Mouse (Mus musculus) midbrain, postnatal 0 days (tissue): Measurements from ENCODE around the gene Hps6. TPM values are rescaled to one million over a fixed set of nuclear protein-coding genes. Genes with fewer than 3 reads are reported as not detected.

Experiments
- ATAC-seq: fragments of 200-750 bp; cut with Nextera tagmentation; 2 replicates; pipeline ENCODE4 v1.8.0; 2017; ENCODE audit warnings: moderate number of reproducible peaks, mild to moderate bottlenecking, moderate TSS enrichment, moderate library complexity; ENCODE audit not compliant: low FRiP score
- DNase-seq: peaks from one replicate; pipeline ENCODE4 v3.0.0-alpha.2; 2015; ENCODE audit warnings: low spot score
- H3K27ac ChIP-seq: fragments of 300-500 bp; sonication (generic); 2 replicates; pipeline ENCODE4 v1.5.1; 2014; ENCODE audit warnings: low read depth, mild to moderate bottlenecking, low read length, mixed read lengths
- H3K27me3 ChIP-seq: fragments of 300-500 bp; sonication (generic); 2 replicates; pipeline ENCODE4 v1.6.1; 2014; ENCODE audit warnings: low read length, control low read depth, mixed read lengths; ENCODE audit not compliant: insufficient read depth
- H3K36me3 ChIP-seq: fragments of 300-500 bp; sonication (generic); 2 replicates; pipeline ENCODE4 v1.6.1; 2014; ENCODE audit warnings: low read length, control low read depth, mixed read lengths; ENCODE audit not compliant: insufficient read depth
- H3K4me1 ChIP-seq: fragments of 300-500 bp; sonication (generic); 2 replicates; pipeline ENCODE4 v1.6.1; 2014; ENCODE audit warnings: mild to moderate bottlenecking, control low read depth, antibody characterized with exemption, low read length, mixed read lengths; ENCODE audit not compliant: insufficient read depth
- H3K4me2 ChIP-seq: fragments of 300-500 bp; sonication (generic); 2 replicates; pipeline ENCODE4 v1.6.1; 2014; ENCODE audit warnings: low read depth, mild to moderate bottlenecking, low read length, mixed read lengths; ENCODE audit not compliant: poor library complexity, severe bottlenecking
- H3K4me3 ChIP-seq: fragments of 300-500 bp; sonication (generic); 2 replicates; pipeline ENCODE4 v1.5.1; 2014; ENCODE audit warnings: low read depth, mild to moderate bottlenecking, low read length, moderate library complexity
- H3K9ac ChIP-seq: fragments of 300-500 bp; sonication (generic); replicated peaks from 2 replicates; pipeline ENCODE4 v1.6.1; 2014; ENCODE audit warnings: mild to moderate bottlenecking, low read length, moderate library complexity, mixed read lengths; ENCODE audit not compliant: poor library complexity, severe bottlenecking
- H3K9me3 ChIP-seq: fragments of 300-500 bp; sonication (generic); 2 replicates; pipeline ENCODE4 v1.6.1; 2016; ENCODE audit warnings: low read length, control low read depth
- CTCF ChIP-seq: IDR thresholded peaks from 2 replicates; pipeline ENCODE4 v1.5.1; 2016; ENCODE audit warnings: antibody characterized with exemption, mild to moderate bottlenecking
- WGBS: fragments of 180-500 bp; shearing (Covaris S2); extraction: QIAGEN DNeasy Blood & Tissue Kit; methylation state at CpG from one replicate; pipeline ENCODE4 v1.1.7; 2014; 5-methylcytosine and 5-hydroxymethylcytosine counted together
- polyA plus RNA-seq: library from polyadenylated mRNA; unstranded; fragments of >200 nt; fragmentation: Nextera tagmentation; extraction: Ambion mirVana; gene quantifications from 2 replicates; pipeline ENCODE4 v1.2.1, GENCODE M21; 2015
- total RNA-seq: library from RNA; depleted of rRNA; stranded (reverse); fragments of >200 nt; gene quantifications from 2 replicates; pipeline ENCODE4 v1.2.3, GENCODE M21; 2014; rRNA removed

Hps6 gene
- total and polyA plus RNA-seq, 2 experiments from 2014 or later = 3.9 to 9.4 TPM

DNA sequence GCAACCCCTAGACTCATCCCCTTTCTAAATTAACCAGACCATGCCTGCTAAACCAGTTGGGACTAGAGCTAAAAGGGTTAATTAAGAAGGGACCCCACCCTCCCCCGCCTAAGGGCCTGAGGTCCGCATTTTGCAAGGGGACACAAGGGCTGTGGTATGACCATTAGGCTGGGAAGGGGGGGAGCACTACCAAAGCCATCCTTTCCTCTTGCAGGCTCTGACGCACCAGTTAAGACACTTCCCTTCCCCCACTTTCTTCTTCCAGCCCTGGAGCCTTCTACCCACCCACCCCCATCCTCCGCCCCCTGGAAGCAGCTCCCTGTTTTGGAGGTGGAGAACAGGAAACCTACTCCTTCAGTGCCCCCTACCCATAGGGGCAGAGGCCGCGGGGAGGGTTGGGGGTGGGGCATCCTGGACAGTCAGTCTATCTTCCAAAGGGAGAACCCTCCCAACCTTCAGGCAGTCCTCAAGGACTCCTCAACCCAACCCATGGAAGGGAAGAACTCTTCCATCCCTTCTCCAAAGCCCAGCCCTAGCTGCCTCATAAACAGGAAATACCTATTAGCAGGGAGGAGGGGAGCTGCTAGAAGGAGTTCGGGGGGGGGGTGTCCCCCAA is 42.5 kb downstream of the Hps6 start:
- H3K4me2 ChIP-seq = peak overlapping the region; percentile 90
- WGBS = 0% methylated on average over 6 of the region's 7 CpGs
- H3K36me3 ChIP-seq = no peaks in the 10 kb centered on the region
- no peaks in the 10 kb centered on the region for H3K27me3 ChIP-seq
- peak overlapping the region; percentile 96 for H3K27ac ChIP-seq
- H3K4me3 ChIP-seq = peak overlapping the region; percentile 93
- peaks cover 25% of the 10 kb centered on the region for H3K4me1 ChIP-seq
- ATAC-seq = peak; percentile 71
- no peak for TF ChIP-seq CTCF
- no peaks in the 10 kb centered on the region for H3K9me3 ChIP-seq
- peak overlapping the region; percentile 99 for H3K9ac ChIP-seq
- peak; percentile 84 for DNase-seq

DNA sequence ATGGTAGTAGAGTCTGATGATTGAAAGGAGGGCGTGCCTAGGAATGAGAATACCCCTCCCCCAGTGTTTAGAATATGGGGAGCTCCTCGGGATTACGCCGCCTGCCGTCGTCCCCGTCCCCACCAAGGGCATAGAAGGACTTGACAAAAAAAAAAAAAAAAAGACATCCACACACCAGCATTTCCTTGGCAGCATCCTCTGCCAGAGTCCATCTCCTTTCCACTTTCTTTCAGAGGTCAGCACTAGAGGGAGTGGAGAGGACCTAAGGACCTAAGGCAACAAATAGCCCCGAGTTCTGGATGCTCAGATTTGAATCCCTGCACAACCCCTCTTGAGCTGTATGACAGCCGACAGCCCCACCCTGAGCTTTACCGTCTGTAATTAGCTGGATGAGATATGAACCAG is 43.3 kb downstream of the Hps6 start:
- Histone ChIP-seq H3K27ac (peak overlapping the region; percentile 96), H3K4me2 (peak overlapping the region; percentile 90), H3K9ac (no peak overlapping the region; the same call in 1 of the 2 replicates), H3K36me3 (no peaks in the 10 kb centered on the region), H3K9me3 (no peaks in the 10 kb centered on the region), H3K27me3 (no peaks in the 10 kb centered on the region), H3K4me3 (peak overlapping the region; percentile 93; the same call in 1 of the 2 replicates), H3K4me1 (peaks cover 19% of the 10 kb centered on the region)
- ATAC-seq = no peak
- TF ChIP-seq CTCF = peak; percentile 33; the same call in 1 of the 2 replicates
- peak; percentile 27 for DNase-seq
- WGBS = 7% methylated on average over 10 of the region's 10 CpGs

GRCm38 (mm10) chr19:46047426-46047825 is 44.1 kb downstream of the Hps6 start:
- no peaks in the 10 kb centered on the region for H3K9me3 ChIP-seq
- no peak overlapping the region for H3K4me2 ChIP-seq
- peaks cover 14% of the 10 kb centered on the region; the same call in 1 of the 2 replicates for H3K4me1 ChIP-seq
- no peaks in the 10 kb centered on the region for H3K27me3 ChIP-seq
- H3K27ac ChIP-seq = no peak overlapping the region
- H3K4me3 ChIP-seq = no peak overlapping the region
- no peaks in the 10 kb centered on the region for H3K36me3 ChIP-seq
- no peak for DNase-seq
- TF ChIP-seq CTCF = no peak
- no peak for ATAC-seq
- 63% methylated on average over 2 of the region's 2 CpGs for WGBS
- no peak overlapping the region for H3K9ac ChIP-seq

- ATAC-seq (no peak), DNase-seq (no peak)
- Histone ChIP-seq H3K9me3 (no peaks in the 10 kb centered on the region), H3K4me1 (no peaks in the 10 kb centered on the region), H3K27me3 (no peaks in the 10 kb centered on the region), H3K27ac (no peak overlapping the region), H3K4me3 (no peak overlapping the region), H3K4me2 (no peak overlapping the region), H3K36me3 (no peaks in the 10 kb centered on the region), H3K9ac (no peak overlapping the region)
- no peak for TF ChIP-seq CTCF
- 68% methylated on average over 4 of the region's 4 CpGs for WGBS
Observed at GRCm38 (mm10) chr19:46049129-46049528, 45.8 kb downstream of the Hps6 start.

DNA sequence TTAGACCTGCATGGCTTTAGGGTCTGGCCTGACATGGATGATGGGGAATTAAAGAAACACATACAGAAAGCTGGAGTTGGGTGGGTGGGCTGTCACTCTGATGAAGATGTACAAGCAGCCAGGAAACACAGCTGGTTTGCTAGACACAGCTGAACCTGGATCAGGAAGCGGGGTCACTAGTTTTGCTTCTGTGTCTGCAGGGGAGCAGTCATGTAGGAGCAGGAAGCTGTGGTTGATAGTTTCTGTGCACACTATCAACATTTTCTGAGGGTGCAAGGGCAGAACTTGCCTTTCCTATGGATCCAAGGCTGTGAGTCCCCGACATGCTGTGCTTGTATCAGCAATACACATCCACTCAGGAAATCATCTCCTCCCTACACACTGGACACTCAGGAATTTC is 47.2 kb downstream of the Hps6 start:
- ATAC-seq (no peak), DNase-seq (no peak)
- H3K9me3 ChIP-seq = no peaks in the 10 kb centered on the region
- no peak overlapping the region for H3K4me3 ChIP-seq
- H3K9ac ChIP-seq = no peak overlapping the region
- no peak overlapping the region for H3K27ac ChIP-seq
- no peaks in the 10 kb centered on the region for H3K36me3 ChIP-seq
- 75% methylated on average over 2 of the region's 2 CpGs for WGBS
- H3K27me3 ChIP-seq = no peaks in the 10 kb centered on the region
- H3K4me1 ChIP-seq = no peaks in the 10 kb centered on the region
- H3K4me2 ChIP-seq = no peak overlapping the region
- TF ChIP-seq CTCF = no peak

Other genes with a start within 250 kb of the Hps6 start
- gene Mgea5, start 219.7 kb upstream of the Hps6 start, total RNA-seq = 145 and 210 TPM in 2 replicates
- gene Mgea5, start 219.7 kb upstream of the Hps6 start, polyA plus RNA-seq = 55.9 and 78.2 TPM in 2 replicates
- 13.7 and 21.2 TPM in 2 replicates for gene Kcnip2, start 187.4 kb upstream of the Hps6 start, total RNA-seq
- gene Kcnip2, start 187.4 kb upstream of the Hps6 start, polyA plus RNA-seq = 12.0 and 14.2 TPM in 2 replicates
- 17.4 and 18.9 TPM in 2 replicates for gene Armh3, start 5.0 kb upstream of the Hps6 start, total RNA-seq
- gene Armh3, start 5.0 kb upstream of the Hps6 start, polyA plus RNA-seq = 18.1 and 20.1 TPM in 2 replicates
- gene Pprc1, start 41.4 kb downstream of the Hps6 start, total RNA-seq = 9.9 and 10.4 TPM in 2 replicates
- gene Pprc1, start 41.4 kb downstream of the Hps6 start, polyA plus RNA-seq = 8.8 and 9.8 TPM in 2 replicates
- gene Ldb1, start 41.7 kb downstream of the Hps6 start, total RNA-seq = 121 and 139 TPM in 2 replicates
- gene Ldb1, start 41.7 kb downstream of the Hps6 start, polyA plus RNA-seq = 83.7 and 84.5 TPM in 2 replicates
- gene Nolc1, start 72.4 kb downstream of the Hps6 start, total RNA-seq = 26.0 and 35.5 TPM in 2 replicates
- 55.7 and 63.5 TPM in 2 replicates for gene Nolc1, start 72.4 kb downstream of the Hps6 start, polyA plus RNA-seq
- gene Elovl3, start 128.4 kb downstream of the Hps6 start, total RNA-seq = 0.05 TPM in 1 of 2 replicates, not detected in the other
- 0.21 and 0.32 TPM in 2 replicates for gene Elovl3, start 128.4 kb downstream of the Hps6 start, polyA plus RNA-seq
- gene Pitx3, start 144.8 kb downstream of the Hps6 start, total RNA-seq = 1.9 and 3.1 TPM in 2 replicates
- 2.5 and 2.7 TPM in 2 replicates for gene Pitx3, start 144.8 kb downstream of the Hps6 start, polyA plus RNA-seq
- gene Gbf1, start 149.0 kb downstream of the Hps6 start, total RNA-seq = 59.8 and 60.9 TPM in 2 replicates
- gene Gbf1, start 149.0 kb downstream of the Hps6 start, polyA plus RNA-seq = 42.8 and 51.6 TPM in 2 replicates